Mouse (Mus musculus): ENCODE data around the gene Unc13d.

GRCm38 (mm10) chr11:116036671-116037070, 41.1 kb downstream of the Unc13d start:
- TF ChIP-seq GATA1 (IDR thresholded peaks at IDR 0.05; ENCODE audit: low read length) (no peak), TAL1 (IDR thresholded peaks at IDR 0.05; ENCODE audit: low read length) (no peak)

Data from erythroblast, embryonic 14.5 days (primary cell).